Mouse (Mus musculus): ENCODE results near the gene Slc6a12. TPM values are rescaled to one million over a fixed set of nuclear protein-coding genes. Genes with fewer than 3 reads are reported as not detected.

Gene Slc6a12
- polyA plus RNA-seq (2015; fragmentation: Nextera tagmentation; extraction: Ambion mirVana): 0.35 and 0.64 TPM in 2 replicates

DNA sequence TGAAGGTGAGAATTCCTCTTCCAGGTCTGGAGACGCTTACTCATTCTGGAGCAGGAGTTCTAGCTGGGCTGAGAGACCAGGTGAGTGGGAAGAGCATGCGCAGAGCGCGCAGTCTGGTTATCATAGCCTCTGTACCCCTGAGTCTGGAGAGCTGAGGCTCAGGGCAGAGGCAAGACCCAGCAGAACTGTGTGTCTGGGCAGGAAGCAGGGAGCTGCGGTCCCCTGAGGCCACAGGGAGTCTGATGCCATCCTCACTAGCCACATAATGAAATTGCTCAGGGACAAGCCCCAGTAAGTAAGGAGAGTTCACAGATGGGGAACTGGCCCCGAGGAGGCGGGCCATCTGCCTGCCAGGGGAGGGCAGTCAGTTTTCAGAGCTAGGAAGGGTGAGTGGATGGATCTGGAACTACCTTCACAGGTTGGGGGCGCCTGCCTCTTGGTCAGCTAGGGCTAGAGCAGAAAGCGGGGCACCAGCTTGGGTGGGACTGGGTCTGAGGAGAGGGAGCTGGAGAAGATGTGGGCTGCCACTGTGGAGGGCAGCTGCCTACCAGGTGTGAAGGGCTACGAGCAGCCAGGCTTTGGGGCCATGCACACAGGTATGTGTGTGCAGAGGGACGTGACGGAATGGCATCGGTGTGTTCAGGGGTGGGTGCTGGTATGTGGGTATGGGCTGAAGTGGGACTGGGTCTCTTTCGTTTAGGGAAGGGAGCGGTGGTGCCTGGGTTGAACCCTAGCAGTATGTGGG is at the start of gene Slc6a12:
Slc6a12 (plus strand) TSS at position 51 of the 745 bp plus-strand sequence.
- no peak within 1 kb of the TSS for H3K4me3 ChIP-seq

DNA sequence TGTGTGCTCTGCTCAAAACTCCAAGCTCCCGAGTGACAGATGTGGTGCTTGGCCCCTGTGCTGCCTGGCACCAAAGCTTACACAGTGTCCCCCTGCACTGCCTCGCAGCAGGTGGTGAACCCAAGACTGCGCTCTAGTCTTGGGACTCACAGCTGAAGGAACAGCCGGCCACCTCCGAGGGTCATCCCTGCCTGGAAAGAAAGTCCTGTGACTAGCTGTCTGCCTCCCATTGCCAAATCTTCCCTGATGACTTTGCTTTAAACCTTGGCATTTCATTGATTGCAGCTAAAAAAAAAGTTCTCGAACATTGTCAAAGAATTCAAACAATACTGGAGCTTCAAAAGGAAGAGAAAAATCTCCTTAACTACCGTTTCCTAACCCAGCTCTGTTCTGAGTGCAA is 43.6 kb upstream of the Slc6a12 start:
- WGBS: 52% methylated on average over 7 of the region's 7 CpGs
- H3K36me3 ChIP-seq (ENCODE audit: poor library complexity, severe bottlenecking): no peaks in the 10 kb centered on the region
- H3K4me3 ChIP-seq: no peak overlapping the region
- ATAC-seq: no peak
- H3K4me1 ChIP-seq: peaks cover 6% of the 10 kb centered on the region; the same call in 1 of the 2 replicates
- H3K9me3 ChIP-seq (replicated peaks): no peaks in the 10 kb centered on the region
- no peaks in the 10 kb centered on the region for H3K27me3 ChIP-seq
- H3K9ac ChIP-seq: no peak overlapping the region
- no peak overlapping the region for H3K4me2 ChIP-seq
- H3K27ac ChIP-seq: no peak overlapping the region

More for the DNA sequence above, at the start of gene Slc6a12:
- H3K4me2 ChIP-seq: no peak within 1 kb of the TSS
- no peak for ATAC-seq
- no peaks in the 10 kb centered on the region for H3K36me3 ChIP-seq (ENCODE audit: poor library complexity, severe bottlenecking)
- no peak within 1 kb of the TSS for H3K9ac ChIP-seq
- WGBS: 79% methylated on average over 15 of the region's 15 CpGs
- H3K27me3 ChIP-seq: peaks cover 8% of the 10 kb centered on the region; the same call in 1 of the 2 replicates
- H3K4me1 ChIP-seq: 0 out of 2 replicates have a peak, but pooled peaks cover 4% of the 10 kb centered on the region
- no peak within 1 kb of the TSS for H3K27ac ChIP-seq
- H3K9me3 ChIP-seq (replicated peaks): no peaks in the 10 kb centered on the region

DNA sequence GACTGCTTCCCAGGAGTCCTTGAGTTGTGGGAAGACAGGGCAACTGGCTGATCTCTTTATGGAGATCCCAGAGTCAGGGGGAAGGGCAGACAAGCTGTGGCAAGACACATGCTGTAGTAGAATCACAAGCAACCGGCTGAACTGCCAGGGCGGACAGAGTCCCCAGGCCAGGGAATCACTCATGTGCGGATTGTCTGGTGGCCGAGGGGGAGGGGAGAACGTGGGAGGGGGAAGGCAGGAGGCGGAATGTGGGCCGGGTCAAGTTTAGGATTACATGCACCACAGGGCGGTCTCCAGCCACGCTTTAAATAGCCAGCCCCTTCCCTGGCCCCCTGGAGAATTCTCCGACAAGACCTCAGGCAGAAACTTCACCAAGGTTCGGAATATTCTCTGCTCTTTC is 42.9 kb upstream of the Slc6a12 start, which contains the start of gene Slc6a13:
Slc6a13 (plus strand) TSS at position 274 of the 400 bp plus-strand sequence.
- no peaks in the 10 kb centered on the region for H3K36me3 ChIP-seq (ENCODE audit: poor library complexity, severe bottlenecking)
- H3K9ac ChIP-seq: no peak within 1 kb of the TSS
- no peak within 1 kb of the TSS for H3K4me3 ChIP-seq
- peaks cover 6% of the 10 kb centered on the region; the same call in 1 of the 2 replicates for H3K4me1 ChIP-seq
- 5% methylated on average over 10 of the region's 11 CpGs for WGBS
- ATAC-seq: no peak
- no peaks in the 10 kb centered on the region for H3K9me3 ChIP-seq (replicated peaks)
- no peaks in the 10 kb centered on the region for H3K27me3 ChIP-seq
- H3K4me2 ChIP-seq: peak within 1 kb of the TSS; percentile 15; the same call in 1 of the 2 replicates
- H3K27ac ChIP-seq: no peak within 1 kb of the TSS

DNA sequence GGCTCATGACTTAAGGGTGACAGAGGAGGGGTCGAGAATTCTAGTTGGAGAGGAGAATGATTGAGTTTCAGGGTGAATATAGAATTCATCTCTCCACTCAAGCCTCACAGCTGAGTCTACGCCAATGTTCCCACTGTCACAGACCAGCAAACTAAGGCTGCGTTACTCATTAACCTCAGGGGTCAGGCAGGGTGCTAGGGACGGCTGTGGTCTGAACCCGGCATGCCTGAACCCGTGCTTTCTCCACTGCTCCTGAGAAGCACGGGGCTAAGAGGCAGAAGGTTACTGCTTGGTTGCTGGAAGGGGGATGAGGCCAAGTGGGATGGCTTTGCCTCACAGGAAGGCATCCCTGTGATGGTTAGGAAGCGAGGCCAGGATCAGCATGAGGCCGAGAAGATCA is 42.4 kb upstream of the Slc6a12 start:
- 70% methylated on average over 9 of the region's 9 CpGs for WGBS
- Histone ChIP-seq H3K9ac (no peak overlapping the region), H3K27me3 (no peaks in the 10 kb centered on the region), H3K27ac (no peak overlapping the region), H3K4me1 (peaks cover 6% of the 10 kb centered on the region; the same call in 1 of the 2 replicates), H3K36me3 (ENCODE audit: poor library complexity, severe bottlenecking) (no peaks in the 10 kb centered on the region), H3K9me3 (replicated peaks) (no peaks in the 10 kb centered on the region), H3K4me2 (no peak overlapping the region), H3K4me3 (no peak overlapping the region)
- no peak for ATAC-seq

DNA sequence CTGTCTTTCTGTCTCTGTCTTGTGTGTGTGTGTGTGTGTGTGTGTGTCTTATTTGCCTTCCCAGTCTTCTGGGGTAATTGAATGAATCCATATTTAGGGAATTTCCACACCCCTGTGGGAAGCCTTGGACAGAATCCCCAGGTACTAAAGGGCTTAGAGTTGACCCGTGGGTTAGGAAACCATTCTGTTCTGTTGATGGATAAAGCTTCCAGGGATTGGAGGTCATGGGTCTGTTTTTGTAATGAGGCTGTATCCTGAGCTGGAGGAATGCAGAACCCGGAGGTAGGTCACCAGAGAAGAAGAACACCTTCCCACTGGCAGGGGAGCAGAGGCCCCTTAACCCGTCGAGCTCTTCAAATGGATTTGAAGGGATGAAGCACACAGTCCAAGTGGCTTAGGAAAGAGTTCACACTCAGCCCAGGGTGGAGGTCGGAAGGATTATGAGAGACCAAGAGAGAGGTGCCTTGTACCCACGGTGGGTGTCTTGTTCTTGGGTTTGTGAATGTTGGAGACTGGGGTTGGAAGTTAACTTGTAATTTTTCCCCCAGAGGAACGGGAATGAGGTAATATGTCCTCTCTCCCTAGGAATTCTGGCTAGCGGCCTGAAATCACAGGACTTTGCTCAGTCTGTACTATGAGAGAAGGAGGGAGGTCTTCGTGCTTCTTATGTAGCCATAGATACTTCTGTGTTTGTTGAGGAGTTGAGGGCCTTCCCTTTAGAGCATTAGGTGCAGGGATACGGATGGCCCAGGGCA is 39.2 kb upstream of the Slc6a12 start:
- no peaks in the 10 kb centered on the region for H3K9me3 ChIP-seq (replicated peaks)
- H3K4me3 ChIP-seq: no peak overlapping the region
- H3K4me1 ChIP-seq: peaks cover 6% of the 10 kb centered on the region; the same call in 1 of the 2 replicates
- no peak for ATAC-seq
- WGBS: 68% methylated on average over 10 of the region's 10 CpGs
- H3K36me3 ChIP-seq (ENCODE audit: poor library complexity, severe bottlenecking): no peaks in the 10 kb centered on the region
- H3K27me3 ChIP-seq: no peaks in the 10 kb centered on the region
- no peak overlapping the region for H3K9ac ChIP-seq
- H3K27ac ChIP-seq: no peak overlapping the region
- H3K4me2 ChIP-seq: no peak overlapping the region

DNA sequence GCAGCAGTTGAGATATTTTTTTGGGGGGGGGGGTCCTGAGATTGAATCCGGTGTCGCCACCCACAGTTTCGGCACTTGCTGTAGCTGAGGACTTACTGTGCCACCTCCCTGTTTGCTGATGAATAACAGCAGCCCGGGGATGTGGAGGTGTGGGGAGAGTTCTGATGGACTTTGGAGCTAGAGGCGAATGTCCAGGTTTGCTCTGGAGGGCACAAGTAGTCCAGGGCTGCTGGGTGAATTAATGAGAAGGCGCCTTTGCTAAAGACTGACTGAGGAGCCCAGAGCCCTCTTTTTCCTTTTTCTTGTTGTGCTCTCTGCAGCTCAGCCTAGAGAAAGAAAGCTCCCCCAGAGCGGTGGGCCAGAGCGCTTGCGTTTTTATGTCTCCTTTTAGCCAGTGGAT is 38.2 kb upstream of the Slc6a12 start:
- Histone ChIP-seq H3K27ac (no peak overlapping the region), H3K9ac (no peak overlapping the region), H3K4me1 (peaks cover 6% of the 10 kb centered on the region; the same call in 1 of the 2 replicates), H3K4me3 (no peak overlapping the region), H3K36me3 (ENCODE audit: poor library complexity, severe bottlenecking) (no peaks in the 10 kb centered on the region), H3K27me3 (no peaks in the 10 kb centered on the region), H3K9me3 (replicated peaks) (no peaks in the 10 kb centered on the region), H3K4me2 (no peak overlapping the region)
- ATAC-seq: no peak
- WGBS: 81% methylated on average over 9 of the region's 9 CpGs

- ATAC-seq: no peak
These were observed 37.3 kb upstream of the Slc6a12 start for GRCm38 (mm10) chr6:121305571-121305970.

DNA sequence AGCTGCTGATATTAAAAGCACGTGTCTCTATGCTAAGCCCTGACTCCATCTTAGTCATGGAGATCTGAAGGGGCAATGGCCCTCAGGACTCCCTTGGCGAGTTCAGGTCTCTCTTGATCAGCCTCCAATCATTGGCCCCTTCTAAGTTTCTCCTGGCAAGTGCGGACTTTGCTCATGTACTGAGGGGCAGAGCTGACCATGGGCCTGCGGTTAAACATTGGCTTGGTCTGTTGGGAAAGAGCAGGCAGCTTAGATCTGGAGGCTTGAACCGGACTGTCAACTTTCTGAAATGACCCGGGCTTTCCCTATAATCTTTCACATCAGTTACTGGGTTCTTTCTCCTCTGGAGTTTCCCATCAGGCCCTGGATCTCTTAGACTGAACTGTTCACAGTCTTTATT is 31.9 kb upstream of the Slc6a12 start:
- H3K36me3 ChIP-seq (ENCODE audit: poor library complexity, severe bottlenecking): no peaks in the 10 kb centered on the region
- no peak overlapping the region for H3K4me3 ChIP-seq
- no peak overlapping the region for H3K27ac ChIP-seq
- no peak for ATAC-seq
- WGBS: 85% methylated on average over 6 of the region's 6 CpGs
- no peak overlapping the region for H3K9ac ChIP-seq
- no peaks in the 10 kb centered on the region for H3K9me3 ChIP-seq (replicated peaks)
- H3K4me2 ChIP-seq: no peak overlapping the region
- H3K27me3 ChIP-seq: no peaks in the 10 kb centered on the region
- no peaks in the 10 kb centered on the region for H3K4me1 ChIP-seq

More at GRCm38 (mm10) chr6:121305571-121305970, 37.3 kb upstream of the Slc6a12 start:
- H3K4me1 ChIP-seq: no peaks in the 10 kb centered on the region
- no peaks in the 10 kb centered on the region for H3K27me3 ChIP-seq
- H3K36me3 ChIP-seq (ENCODE audit: poor library complexity, severe bottlenecking): no peaks in the 10 kb centered on the region
- 96% methylated on average over 3 of the region's 3 CpGs for WGBS
- H3K27ac ChIP-seq: no peak overlapping the region
- H3K4me2 ChIP-seq: no peak overlapping the region
- H3K4me3 ChIP-seq: no peak overlapping the region
- no peaks in the 10 kb centered on the region for H3K9me3 ChIP-seq (replicated peaks)
- no peak overlapping the region for H3K9ac ChIP-seq

DNA sequence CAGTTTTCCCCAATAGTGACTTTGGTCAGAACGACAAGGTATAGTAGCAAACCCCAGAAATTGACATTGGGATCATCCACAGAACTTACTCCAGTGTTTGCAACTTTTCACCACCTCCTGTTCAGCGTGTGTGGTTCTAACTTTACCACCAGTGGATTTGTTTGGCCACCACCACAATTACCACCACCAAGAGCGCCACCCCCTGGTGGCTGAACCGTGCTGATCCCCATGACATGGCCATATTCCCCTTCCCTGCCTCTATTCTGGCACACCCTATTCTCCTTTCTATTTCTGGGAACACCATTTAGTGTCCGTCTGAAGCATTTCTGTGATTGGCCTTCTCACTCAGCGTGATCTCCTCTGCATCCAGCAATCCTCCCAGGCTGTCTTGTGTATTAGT is 23.8 kb upstream of the Slc6a12 start:
- Histone ChIP-seq H3K4me2 (no peak overlapping the region), H3K36me3 (ENCODE audit: poor library complexity, severe bottlenecking) (no peaks in the 10 kb centered on the region), H3K4me1 (no peaks in the 10 kb centered on the region), H3K4me3 (no peak overlapping the region), H3K27ac (no peak overlapping the region), H3K9ac (no peak overlapping the region), H3K27me3 (no peaks in the 10 kb centered on the region), H3K9me3 (replicated peaks) (no peaks in the 10 kb centered on the region)
- WGBS: 63% methylated on average over 6 of the region's 6 CpGs
- no peak for ATAC-seq

GRCm38 (mm10) chr6:121322381-121323110 is 20.3 kb upstream of the Slc6a12 start:
- Histone ChIP-seq H3K4me3 (no peak overlapping the region), H3K36me3 (ENCODE audit: poor library complexity, severe bottlenecking) (no peaks in the 10 kb centered on the region), H3K27me3 (no peaks in the 10 kb centered on the region), H3K27ac (no peak overlapping the region), H3K4me1 (no peaks in the 10 kb centered on the region), H3K4me2 (no peak overlapping the region), H3K9ac (no peak overlapping the region), H3K9me3 (replicated peaks) (no peaks in the 10 kb centered on the region)
- ATAC-seq: no peak
- 86% methylated on average over 9 of the region's 9 CpGs for whole genome bisulfite sequencing

DNA sequence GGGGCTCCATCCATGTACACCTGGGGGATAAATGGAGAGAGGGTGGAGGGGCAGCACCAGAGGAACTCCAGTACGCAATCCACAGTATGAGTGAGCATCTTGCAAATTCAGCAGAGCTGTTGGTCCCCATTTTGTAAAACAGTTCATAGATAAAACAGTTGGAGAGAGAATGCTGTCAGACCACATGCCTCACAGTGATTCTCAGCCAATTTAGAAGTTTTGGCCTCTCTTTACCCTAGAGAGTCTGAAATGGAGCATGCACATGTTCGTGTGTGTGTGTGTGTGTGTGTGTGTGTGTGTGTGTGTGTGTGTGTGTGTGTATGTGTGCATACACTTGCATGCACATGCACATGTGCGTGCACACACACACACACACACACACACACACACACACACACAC is 17.6 kb upstream of the Slc6a12 start:
- Histone ChIP-seq H3K27me3 (no peaks in the 10 kb centered on the region), H3K4me1 (peaks cover 8% of the 10 kb centered on the region), H3K9ac (no peak overlapping the region), H3K9me3 (replicated peaks) (no peaks in the 10 kb centered on the region), H3K36me3 (ENCODE audit: poor library complexity, severe bottlenecking) (no peaks in the 10 kb centered on the region), H3K4me2 (no peak overlapping the region), H3K4me3 (no peak overlapping the region), H3K27ac (no peak overlapping the region)
- WGBS: 94% methylated on average over 2 of the region's 3 CpGs
- no peak for ATAC-seq

GRCm38 (mm10) chr6:121325740-121326139 is 17.1 kb upstream of the Slc6a12 start:
- Histone ChIP-seq H3K36me3 (ENCODE audit: poor library complexity, severe bottlenecking) (no peaks in the 10 kb centered on the region), H3K27me3 (no peaks in the 10 kb centered on the region), H3K9ac (no peak overlapping the region), H3K9me3 (replicated peaks) (no peaks in the 10 kb centered on the region), H3K4me2 (no peak overlapping the region), H3K4me3 (no peak overlapping the region), H3K27ac (no peak overlapping the region), H3K4me1 (peaks cover 9% of the 10 kb centered on the region)
- WGBS: 83% methylated on average over 9 of the region's 9 CpGs
- no peak for ATAC-seq
